Comparison of ENCODE assay signal across 13 mouse cellular contexts in the genomic region with DNA sequence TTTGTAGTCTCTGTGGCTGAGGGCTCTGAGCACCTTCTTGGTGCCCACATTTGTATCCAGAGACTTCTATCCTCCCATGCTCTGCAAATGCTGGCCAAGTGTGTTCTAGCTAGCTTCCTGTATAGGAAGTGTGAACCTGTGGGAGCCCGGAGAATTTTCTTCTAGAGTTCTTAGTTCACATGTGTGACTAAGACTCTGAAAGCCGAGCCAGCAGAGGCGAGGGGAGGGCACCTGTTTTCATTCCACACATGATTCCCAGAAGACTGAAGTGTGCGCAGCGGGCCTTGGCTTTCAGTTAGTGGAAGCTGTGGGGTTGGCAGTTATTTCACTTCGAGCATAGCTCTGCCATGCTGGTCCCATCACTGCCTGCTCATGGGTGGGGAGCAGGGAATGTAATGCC. TPM values are rescaled to one million over a fixed set of nuclear protein-coding genes. Genes with fewer than 3 reads are reported as not detected.
DNase-seq lines count a peak whose midpoint lies in the region; ATAC-seq and TF ChIP-seq lines count a peak whose summit lies in the region.
"Had no signal": no experiment of that assay in that cellular context is flagged by ENCODE, and none has a peak within 500 bp of the region (broad histone marks: within the 10 kb centered on the region; RNA-seq: fewer than 3 reads in every experiment).

No protein-coding gene starts in this region.

- peaks cover 24% of the 10 kb centered on the region for H3K36me3 ChIP-seq in hindbrain, embryonic 13.5 days
- peaks cover 11% of the 10 kb centered on the region; the same call in 1 of the 2 replicates for H3K36me3 ChIP-seq in midbrain, postnatal 0 days (ENCODE audit: insufficient read depth, low read length)
- H3K36me3 ChIP-seq in heart, embryonic 10.5 days: no peaks in the 10 kb centered on the region
- H3K36me3 ChIP-seq: lung, embryonic 15.5 days had no signal

- TF ChIP-seq POLR2A in cortical plate, adult 2 months (IDR thresholded peaks at IDR 0.05; ENCODE audit: extremely low read depth, insufficient read depth, low read length): no peak

- DNase-seq in cerebellum, postnatal 25 days: peak; percentile 11 to 28
- DNase-seq in cerebellum, adult 8-10 months: no peak
- peak; percentile 49 for DNase-seq in midbrain, postnatal 0 days (ENCODE audit: low spot score)
- DNase-seq in urinary bladder, postnatal 14 days (ENCODE audit: low spot score): no peak
- DNase-seq in kidney, postnatal 36 days: no peak
- no peak for DNase-seq in heart, embryonic 10.5 days (ENCODE audit: low spot score)
- DNase-seq: B cell, adult 2 months; cerebellum, adult 9-11 months; heart, adult 2 months; layer of hippocampus, adult 9-11 months had no signal

- H3K27me3 ChIP-seq in hindbrain, embryonic 13.5 days: no peaks in the 10 kb centered on the region
- no peaks in the 10 kb centered on the region for H3K27me3 ChIP-seq in midbrain, postnatal 0 days (ENCODE audit: insufficient read depth, low read length)
- H3K27me3 ChIP-seq in heart, embryonic 10.5 days (ENCODE audit: insufficient read depth, poor library complexity, severe bottlenecking): peaks cover 36% of the 10 kb centered on the region

- H3K4me2 ChIP-seq in hindbrain, embryonic 13.5 days: peak overlapping the region; percentile 80
- peak overlapping the region; percentile 73 for H3K4me2 ChIP-seq in midbrain, postnatal 0 days (ENCODE audit: low read depth, low read length, poor library complexity, severe bottlenecking)

- H3K9ac ChIP-seq in hindbrain, embryonic 13.5 days: peak overlapping the region; percentile 99
- peak overlapping the region; percentile 88 for H3K9ac ChIP-seq in midbrain, postnatal 0 days (replicated peaks; ENCODE audit: low read length, poor library complexity, severe bottlenecking)
- H3K9ac ChIP-seq: lung, embryonic 15.5 days had no signal

- WGBS in hindbrain, embryonic 13.5 days: 42% methylated on average over 6 of the region's 6 CpGs
- 23% methylated on average over 6 of the region's 6 CpGs for WGBS in midbrain, postnatal 0 days
- WGBS in heart, embryonic 10.5 days: 75% methylated on average over 6 of the region's 6 CpGs

- no peaks in the 10 kb centered on the region for H3K9me3 ChIP-seq in hindbrain, embryonic 13.5 days
- H3K9me3 ChIP-seq in midbrain, postnatal 0 days (ENCODE audit: low read length): no peaks in the 10 kb centered on the region
- no peaks in the 10 kb centered on the region for H3K9me3 ChIP-seq in heart, embryonic 10.5 days
- H3K9me3 ChIP-seq: lung, embryonic 15.5 days had no signal

- peak overlapping the region; percentile 37; the same call in 1 of the 2 replicates for H3K27ac ChIP-seq in cortical plate, adult 2 months (ENCODE audit: insufficient read depth, low read length)
- peak overlapping the region; percentile 99; the same call in 1 of the 2 replicates for H3K27ac ChIP-seq in hindbrain, embryonic 13.5 days
- H3K27ac ChIP-seq in midbrain, postnatal 0 days (ENCODE audit: low read depth, low read length): peak overlapping the region; percentile 98; the same call in 1 of the 2 replicates
- no peak overlapping the region for H3K27ac ChIP-seq in heart, embryonic 10.5 days
- H3K27ac ChIP-seq: heart, adult 2 months; lung, embryonic 15.5 days had no signal

- no peak for ATAC-seq in hindbrain, embryonic 13.5 days (ENCODE audit: low FRiP score)
- ATAC-seq in midbrain, postnatal 0 days (ENCODE audit: low FRiP score): no peak

- TF ChIP-seq CTCF in cortical plate, adult 2 months (IDR thresholded peaks at IDR 0.05; ENCODE audit: extremely low read depth, insufficient read depth, low read length): no peak
- no peak for TF ChIP-seq CTCF in midbrain, postnatal 0 days (IDR thresholded peaks at IDR 0.05)

- peaks cover 8% of the 10 kb centered on the region for H3K4me1 ChIP-seq in cortical plate, adult 2 months (ENCODE audit: control insufficient read depth, insufficient read depth, low read length)
- peaks cover 63% of the 10 kb centered on the region for H3K4me1 ChIP-seq in hindbrain, embryonic 13.5 days (replicated peaks)
- H3K4me1 ChIP-seq in midbrain, postnatal 0 days (ENCODE audit: insufficient read depth, low read length): peaks cover 8% of the 10 kb centered on the region; the same call in 1 of the 2 replicates
- H3K4me1 ChIP-seq in heart, embryonic 10.5 days: peaks cover 15% of the 10 kb centered on the region

- peak overlapping the region; percentile 82 for H3K4me3 ChIP-seq in cortical plate, adult 2 months (ENCODE audit: insufficient read depth, low read length)
- peak overlapping the region; percentile 90 for H3K4me3 ChIP-seq in hindbrain, embryonic 13.5 days
- H3K4me3 ChIP-seq in midbrain, postnatal 0 days (ENCODE audit: low read depth, low read length): peak overlapping the region; percentile 68
- no peak overlapping the region for H3K4me3 ChIP-seq in heart, embryonic 10.5 days
- H3K4me3 ChIP-seq: heart, adult 2 months had no signal

RNA-seq across cellular contexts. Expression of gene Dclk1, which starts 1.9 kb away (rescaled TPM):
- 333 and 339 TPM in 2 replicates for polyA plus RNA-seq in cortical plate, adult 2 months (2012; rRNA removed)
- 236 and 257 TPM in 2 replicates for polyA plus RNA-seq in hindbrain, embryonic 13.5 days (2015; fragmentation: Nextera tagmentation; extraction: Ambion mirVana)
- 307 and 371 TPM in 2 replicates for total RNA-seq in midbrain, postnatal 0 days (2014; rRNA removed)
- polyA plus RNA-seq in midbrain, postnatal 0 days (2015; fragmentation: Nextera tagmentation; extraction: Ambion mirVana): 206 and 219 TPM in 2 replicates
- 4.8 and 7.9 TPM in 2 replicates for polyA plus RNA-seq in heart, embryonic 10.5 days (2016; fragmentation: Nextera tagmentation; extraction: Ambion mirVana)

Comparison
In these comparisons a context has a peak if more than half of its experiments do, and no peak if none do; other contexts are left out.
1. DNase-seq: peak in cerebellum, postnatal 25 days (2 of 2) and midbrain, postnatal 0 days (single experiment); none in cerebellum, adult 8-10 months (single experiment), urinary bladder, postnatal 14 days (single experiment), kidney, postnatal 36 days (0 of 2) and heart, embryonic 10.5 days (single experiment).
2. RNA of gene Dclk1, which starts 1.9 kb away (polyA plus RNA-seq): 333 to 339 TPM in cortical plate, adult 2 months, 236 to 257 TPM in hindbrain, embryonic 13.5 days and 206 to 219 TPM in midbrain, postnatal 0 days; 4.8 to 7.9 TPM in heart, embryonic 10.5 days; every median in the first group is over 10 times any median in the second.